In genomic region chr6:65538022-65538652, GRCm38 (mm10) we compare ENCODE assay signal across 32 mouse cellular contexts. TPM values are rescaled to one million over a fixed set of nuclear protein-coding genes. Genes with fewer than 3 reads are reported as not detected.
DNase-seq lines count a peak whose midpoint lies in the region; ATAC-seq and TF ChIP-seq lines count a peak whose summit lies in the region.
"Had no signal": no experiment of that assay in that cellular context is flagged by ENCODE, and none has a peak within 500 bp of the region (broad histone marks: within the 10 kb centered on the region; RNA-seq: fewer than 3 reads in every experiment).

No protein-coding gene starts in this region.

- peak; percentile 66; the same call in 1 of the 2 replicates for ATAC-seq in midbrain, embryonic 12.5 days (ENCODE audit: low FRiP score, low read depth)
- no peak for ATAC-seq in midbrain, postnatal 0 days (ENCODE audit: low FRiP score)
- ATAC-seq in inflammation-experienced regulatory T-cells, adult 6 months = peak; percentile 56
- ATAC-seq: forebrain, embryonic 13.5 days had no signal

- TF ChIP-seq RAD21 in CH12.LX (IDR thresholded peaks at IDR 0.05; ENCODE audit: low read depth, low read length) = no peak

- no peaks in the 10 kb centered on the region for H3K9me3 ChIP-seq in midbrain, embryonic 12.5 days
- H3K9me3 ChIP-seq in midbrain, postnatal 0 days (ENCODE audit: low read length) = no peaks in the 10 kb centered on the region
- H3K9me3 ChIP-seq in CH12.LX (replicated peaks; ENCODE audit: low read length) = no peaks in the 10 kb centered on the region
- H3K9me3 ChIP-seq: forebrain, embryonic 13.5 days; limb, embryonic 12.5 days; liver, embryonic 15.5 days; midbrain, embryonic 10.5 days; neural tube, embryonic 12.5 days; stomach, embryonic 15.5 days had no signal

- WGBS in midbrain, embryonic 12.5 days = 72% methylated on average over 9 of the region's 9 CpGs
- 49% methylated on average over 9 of the region's 9 CpGs for WGBS in midbrain, postnatal 0 days

- 0 out of 2 replicates have a peak, but pooled peaks cover 6% of the 10 kb centered on the region for H3K4me1 ChIP-seq in midbrain, embryonic 12.5 days
- H3K4me1 ChIP-seq in midbrain, postnatal 0 days (ENCODE audit: insufficient read depth, low read length) = no peaks in the 10 kb centered on the region
- peaks cover 5 to 11% of the 10 kb centered on the region in 2 experiments; a peak in 3 of 4 replicates for H3K4me1 ChIP-seq in CH12.LX (ENCODE audit: control insufficient read depth in 1 of 2, insufficient read depth in 2 of 2)
- H3K4me1 ChIP-seq: forebrain, embryonic 13.5 days; liver, embryonic 15.5 days; neural tube, embryonic 12.5 days; stomach, embryonic 15.5 days had no signal

- no peaks in the 10 kb centered on the region for H3K79me2 ChIP-seq in CH12.LX (replicated peaks; ENCODE audit: control insufficient read depth, extremely low read depth, insufficient read depth, poor library complexity, severe bottlenecking)

- no peak overlapping the region for H3K9ac ChIP-seq in midbrain, embryonic 12.5 days (replicated peaks)
- H3K9ac ChIP-seq in midbrain, postnatal 0 days (replicated peaks; ENCODE audit: low read length, poor library complexity, severe bottlenecking) = no peak overlapping the region
- H3K9ac ChIP-seq in CH12.LX (ENCODE audit: insufficient read depth, low read depth) = peak overlapping the region; percentile 63; the same call in 1 of the 2 replicates
- H3K9ac ChIP-seq: forebrain, embryonic 13.5 days; limb, embryonic 12.5 days; liver, embryonic 15.5 days; lung, embryonic 14.5 days; neural tube, embryonic 12.5 days; stomach, embryonic 15.5 days had no signal

- TF ChIP-seq EP300 in CH12.LX (IDR thresholded peaks at IDR 0.05; ENCODE audit: low read length) = peak; percentile 40; the same call in 1 of the 2 replicates

- no peak for TF ChIP-seq POLR2A in CH12.LX (IDR thresholded peaks at IDR 0.05; ENCODE audit: low read depth, low read length)

- in situ Hi-C loops in CH12.LX (cut with MboI; ENCODE audit: low pct_ligation_motif_present, low pct_unique_long_range_greater_than_20kb, low sequenced_read_pairs) = no loop called here

- no peak overlapping the region for H3K4me2 ChIP-seq in midbrain, embryonic 12.5 days (replicated peaks)
- H3K4me2 ChIP-seq in midbrain, postnatal 0 days (ENCODE audit: low read depth, low read length, poor library complexity, severe bottlenecking) = no peak overlapping the region
- peak overlapping the region; percentile 74 for H3K4me2 ChIP-seq in CH12.LX (ENCODE audit: insufficient read depth, low read depth, poor library complexity, severe bottlenecking)
- H3K4me2 ChIP-seq: forebrain, embryonic 13.5 days; heart, embryonic 11.5 days; limb, embryonic 12.5 days; liver, embryonic 15.5 days; lung, embryonic 14.5 days; neural tube, embryonic 12.5 days; stomach, embryonic 15.5 days had no signal

- DNase-seq in midbrain, postnatal 0 days (ENCODE audit: low spot score) = no peak
- DNase-seq in CD4-positive, CD25-positive, alpha-beta regulatory T cell, adult 2 months (ENCODE audit: low read depth, low spot score) = peak; percentile 30
- DNase-seq in CH12.LX (ENCODE audit: extremely low read depth) = no peak
- DNase-seq in right cerebral cortex, postnatal 25 days = no peak
- no peak for DNase-seq in urinary bladder, postnatal 4 days (ENCODE audit: low spot score in 2 of 2)
- DNase-seq: adrenal gland, adult 2 months; adrenal gland, postnatal 36 days; B cell, adult 2 months; cerebellum, adult 2 months; cerebellum, postnatal 14 days; heart, postnatal 36 days; kidney, adult 18-20 months; lung, embryonic 14.5 days; lung, postnatal 14 days had no signal

- no peak overlapping the region for H3K4me3 ChIP-seq in midbrain, embryonic 12.5 days
- H3K4me3 ChIP-seq in midbrain, postnatal 0 days (ENCODE audit: low read depth, low read length) = no peak overlapping the region
- no peak overlapping the region for H3K4me3 ChIP-seq in CH12.LX (replicated peaks in 1 of 3; ENCODE audit: low read depth in 2 of 3, low read length in 2 of 3, poor library complexity in 1 of 3)
- H3K4me3 ChIP-seq: erythroblast, embryonic 14.5 days; forebrain, embryonic 13.5 days; layer of hippocampus, adult 2 months; left cerebral cortex, adult 2 months; limb, embryonic 12.5 days; liver, embryonic 15.5 days; midbrain, embryonic 10.5 days; neural tube, embryonic 12.5 days; stomach, embryonic 15.5 days had no signal

- no peaks in the 10 kb centered on the region for H3K27me3 ChIP-seq in midbrain, embryonic 12.5 days
- H3K27me3 ChIP-seq in midbrain, postnatal 0 days (ENCODE audit: insufficient read depth, low read length) = no peaks in the 10 kb centered on the region
- no peaks in the 10 kb centered on the region for H3K27me3 ChIP-seq in CH12.LX (replicated peaks)
- H3K27me3 ChIP-seq: forebrain, embryonic 13.5 days; limb, embryonic 12.5 days; liver, embryonic 15.5 days; neural tube, embryonic 12.5 days; stomach, embryonic 15.5 days had no signal

- H3K27ac ChIP-seq in midbrain, embryonic 12.5 days (replicated peaks) = no peak overlapping the region
- no peak overlapping the region for H3K27ac ChIP-seq in midbrain, postnatal 0 days (ENCODE audit: low read depth, low read length)
- H3K27ac ChIP-seq in CH12.LX (ENCODE audit: insufficient read depth, low read depth) = no peak overlapping the region
- H3K27ac ChIP-seq: forebrain, embryonic 13.5 days; layer of hippocampus, adult 2 months; left cerebral cortex, adult 2 months; limb, embryonic 12.5 days; liver, embryonic 15.5 days; midbrain, embryonic 10.5 days; neural tube, embryonic 12.5 days; stomach, embryonic 15.5 days had no signal

- dilution Hi-C loops in CH12.LX (cut with MboI; ENCODE audit: extremely low pct_ligation_motif_present, extremely low pct_unique_long_range_greater_than_20kb, low sequenced_read_pairs) = no loop called here

- TF ChIP-seq CTCF in midbrain, postnatal 0 days (IDR thresholded peaks at IDR 0.05) = no peak
- no peak for TF ChIP-seq CTCF in CH12.LX (conservative IDR thresholded peaks at IDR 0.05 in 1 of 2, IDR thresholded peaks at IDR 0.05 in 1 of 2; ENCODE audit: low read depth in 2 of 2, low read length in 2 of 2)

- H3K36me3 ChIP-seq in midbrain, embryonic 12.5 days = no peaks in the 10 kb centered on the region
- H3K36me3 ChIP-seq in midbrain, postnatal 0 days (ENCODE audit: insufficient read depth, low read length) = no peaks in the 10 kb centered on the region
- no peaks in the 10 kb centered on the region for H3K36me3 ChIP-seq in CH12.LX (replicated peaks in 1 of 2; ENCODE audit: control insufficient read depth in 1 of 2, insufficient read depth in 1 of 2, low read length in 1 of 2)
- H3K36me3 ChIP-seq: limb, embryonic 12.5 days; liver, embryonic 15.5 days; midbrain, embryonic 10.5 days; neural tube, embryonic 12.5 days; stomach, embryonic 15.5 days had no signal

TF ChIP-seq in CH12.LX, 34 proteins besides CTCF, POLR2A, EP300 and RAD21:
- TF ChIP-seq ETS1 (conservative IDR thresholded peaks at IDR 0.05; ENCODE audit: low read depth, low read length) (peak; percentile 44; the same call in 1 of the 2 replicates), BHLHE40 (IDR thresholded peaks at IDR 0.05; ENCODE audit: low read depth, low read length) (peak; percentile 80), ZKSCAN1 (IDR thresholded peaks at IDR 0.05; ENCODE audit: borderline replicate concordance, low read depth, low read length) (no peak), MYC (IDR thresholded peaks at IDR 0.05; ENCODE audit: low read depth, low read length) (0 out of 2 replicates have a peak, but pooled peaks have one; percentile 30), PAX5 (IDR thresholded peaks at IDR 0.05; ENCODE audit: low read length) (no peak)

RNA-seq across cellular contexts. Expression of gene Tnip3, which starts 13.0 kb away (rescaled TPM):
- not detected in 2 replicates for polyA plus RNA-seq in midbrain, embryonic 12.5 days (2016; fragmentation: Nextera tagmentation; extraction: Ambion mirVana)
- not detected in 2 replicates for total RNA-seq in midbrain, postnatal 0 days (2014; rRNA removed)
- polyA plus RNA-seq in midbrain, postnatal 0 days (2015; fragmentation: Nextera tagmentation; extraction: Ambion mirVana) = 0.13 TPM in 1 of 2 replicates, not detected in the other
- total RNA-seq in CH12.LX (2012; rRNA removed) (1.4 and 1.5 TPM in 2 replicates), CH12.LX (2014; rRNA removed) (2.1 and 2.5 TPM in 2 replicates)
- polyA plus RNA-seq in CH12.LX (2012; ENCODE audit: insufficient read length, low read depth) = 2.5 and 2.9 TPM in 2 replicates
- 10 to 100 TPM in 1 of 3 experiments, 1 to 10 TPM in 2; 5.8 to 11.0 (median 7.8) TPM for polyA plus RNA-seq in inflammation-experienced regulatory T-cells, adult 6 months (2017; shearing (Covaris generic))
- total RNA-seq: gastrocnemius, adult 18-20 months; gastrocnemius, postnatal 25 days; layer of hippocampus, adult 2 months; layer of hippocampus, postnatal 14 days; left cerebral cortex, adult 2 months had no signal
- polyA plus RNA-seq: adrenal gland, adult 2 months; cerebellum, adult 2 months; cortical plate, adult 2 months; erythroblast, embryonic 14.5 days; forebrain, embryonic 13.5 days; intestine, embryonic 14.5 days; limb, embryonic 12.5 days; liver, adult 2 months; liver, embryonic 15.5 days; midbrain, embryonic 10.5 days; neural tube, embryonic 12.5 days had no signal
